Mouse (Mus musculus) CH12.LX (cell line): ENCODE measurements around the gene Vwa5b1. TPM values are rescaled to one million over a fixed set of nuclear protein-coding genes. Genes with fewer than 3 reads are reported as not detected.

Experiments
- DNase-seq: peaks from one replicate; pipeline ENCODE4 v3.0.0-alpha.2; 2013; ENCODE audit errors: extremely low read depth
- H3K27ac ChIP-seq: 2 replicates; pipeline ENCODE4 v1.5.1; 2012; ENCODE audit warnings: low read depth, mild to moderate bottlenecking, control low read depth, moderate library complexity; ENCODE audit not compliant: insufficient read depth
- H3K27me3 ChIP-seq: replicated peaks from 2 replicates; pipeline ENCODE3; 2012; ENCODE audit warnings: inconsistent platforms
- H3K36me3 ChIP-seq, 2 experiments: replicated peaks in 1 of 2; 2 replicates each; pipeline versions ENCODE3 to v1.6.1; 2012; ENCODE audit warnings: inconsistent platforms in 1 of 2, low read length in 1 of 2, mild to moderate bottlenecking in 1 of 2, mixed read lengths in 1 of 2, moderate library complexity in 1 of 2; ENCODE audit not compliant: control insufficient read depth in 1 of 2, insufficient read depth in 1 of 2
- H3K4me1 ChIP-seq, 2 experiments: 2 replicates each; pipeline ENCODE4 v1.6.1; 2012; ENCODE audit warnings: inconsistent platforms in 1 of 2, moderate library complexity in 1 of 2; ENCODE audit not compliant: insufficient read depth in 2 of 2, control insufficient read depth in 1 of 2
- H3K4me2 ChIP-seq: 2 replicates; pipeline ENCODE4 v1.6.1; 2012; ENCODE audit warnings: low read depth, mild to moderate bottlenecking, control low read depth; ENCODE audit not compliant: poor library complexity, insufficient read depth, severe bottlenecking
- H3K4me3 ChIP-seq, 3 experiments: fragments of 150-350 bp in 1 of 3; sonication (generic) in 1 of 3; replicated peaks in 1 of 3; 2 replicates each; pipeline versions ENCODE3 to v1.5.1; 2011 to 2012; ENCODE audit warnings: low read depth in 2 of 3, low read length in 2 of 3, mild to moderate bottlenecking in 2 of 3, moderate library complexity in 2 of 3, control low read depth in 1 of 3, improper control_type of control experiment in 1 of 3, inconsistent platforms in 1 of 3, mixed read lengths in 1 of 3; ENCODE audit not compliant: poor library complexity in 1 of 3
- H3K79me2 ChIP-seq: replicated peaks from 2 replicates; pipeline ENCODE4 v1.6.1; 2012; ENCODE audit warnings: mild to moderate bottlenecking, moderate library complexity; ENCODE audit not compliant: control insufficient read depth, poor library complexity, insufficient read depth, severe bottlenecking; ENCODE audit errors: extremely low read depth
- H3K9ac ChIP-seq: 2 replicates; pipeline ENCODE4 v1.6.1; 2012; ENCODE audit warnings: low read depth, mild to moderate bottlenecking, control low read depth, moderate library complexity; ENCODE audit not compliant: insufficient read depth
- H3K9me3 ChIP-seq: replicated peaks from 2 replicates; pipeline ENCODE3; 2012; ENCODE audit warnings: low read length, inconsistent platforms, mixed read lengths
- BHLHE40 ChIP-seq: IDR thresholded peaks from 2 replicates; pipeline ENCODE4 v1.6.1; 2011; ENCODE audit warnings: mild to moderate bottlenecking, low read depth, low read length, improper control_type of control experiment
- CHD1 ChIP-seq: IDR thresholded peaks from 2 replicates; pipeline ENCODE4 v1.6.1; 2012; ENCODE audit warnings: low read depth, low read length, improper control_type of control experiment, inconsistent platforms
- CHD2 ChIP-seq: IDR thresholded peaks from 2 replicates; pipeline ENCODE4 v1.6.1; 2011; ENCODE audit warnings: low read length, improper control_type of control experiment
- CTCF ChIP-seq, 2 experiments: IDR thresholded peaks in 1 of 2; conservative IDR thresholded peaks in 1 of 2; 2 replicates each; pipeline ENCODE4 v1.5.1; 2011 to 2012; ENCODE audit warnings: low read depth in 2 of 2, low read length in 2 of 2, improper control_type of control experiment in 1 of 2, inconsistent platforms in 1 of 2, mild to moderate bottlenecking in 1 of 2, moderate library complexity in 1 of 2
- E2F4 ChIP-seq: IDR thresholded peaks from 2 replicates; pipeline ENCODE4 v1.6.1; 2011; ENCODE audit warnings: low read depth, low read length, improper control_type of control experiment; ENCODE audit not compliant: insufficient replicate concordance
- ELF1 ChIP-seq: IDR thresholded peaks from 2 replicates; pipeline ENCODE4 v1.6.1; 2014; ENCODE audit warnings: low read depth, mild to moderate bottlenecking, inconsistent platforms, low read length, improper control_type of control experiment
- EP300 ChIP-seq: IDR thresholded peaks from 2 replicates; pipeline ENCODE4 v1.6.1; 2011; ENCODE audit warnings: low read length, improper control_type of control experiment
- ETS1 ChIP-seq: conservative IDR thresholded peaks from 2 replicates; pipeline ENCODE4 v1.6.1; 2012; ENCODE audit warnings: low read depth, mild to moderate bottlenecking, inconsistent platforms, low read length, improper control_type of control experiment, moderate library complexity
- GABPA ChIP-seq: IDR thresholded peaks from 2 replicates; pipeline ENCODE4 v1.6.1; 2012; ENCODE audit warnings: low read depth, low read length, improper control_type of control experiment, inconsistent platforms; ENCODE audit not compliant: insufficient replicate concordance
- HCFC1 ChIP-seq: IDR thresholded peaks from 2 replicates; pipeline ENCODE4 v1.6.1; 2012; ENCODE audit warnings: low read depth, mild to moderate bottlenecking, inconsistent platforms, low read length, improper control_type of control experiment
- IRF4 ChIP-seq: IDR thresholded peaks from 2 replicates; pipeline ENCODE4 v1.6.1; 2014; ENCODE audit warnings: low read depth, mild to moderate bottlenecking, inconsistent platforms, low read length, improper control_type of control experiment
- JUN ChIP-seq: IDR thresholded peaks from 2 replicates; pipeline ENCODE4 v1.6.1; 2011; ENCODE audit warnings: low read depth, mild to moderate bottlenecking, low read length, improper control_type of control experiment, moderate library complexity; ENCODE audit not compliant: insufficient read depth
- KAT2A ChIP-seq: IDR thresholded peaks from 2 replicates; pipeline ENCODE4 v1.6.1; 2012; ENCODE audit warnings: low read length, improper control_type of control experiment, inconsistent platforms; ENCODE audit not compliant: insufficient replicate concordance
- MAFK ChIP-seq: IDR thresholded peaks from 2 replicates; pipeline ENCODE4 v1.6.1; 2011; ENCODE audit warnings: low read length, improper control_type of control experiment; ENCODE audit not compliant: insufficient replicate concordance
- MAZ ChIP-seq: IDR thresholded peaks from 2 replicates; pipeline ENCODE4 v1.6.1; 2012; ENCODE audit warnings: low read depth, mild to moderate bottlenecking, inconsistent platforms, low read length, improper control_type of control experiment, moderate library complexity
- MEF2A ChIP-seq: IDR thresholded peaks from 2 replicates; pipeline ENCODE4 v1.6.1; 2014; ENCODE audit warnings: low read depth, mild to moderate bottlenecking, inconsistent platforms, low read length, improper control_type of control experiment, borderline replicate concordance
- MYC ChIP-seq: IDR thresholded peaks from 2 replicates; pipeline ENCODE4 v1.6.1; 2011; ENCODE audit warnings: low read depth, mild to moderate bottlenecking, improper control_type of control experiment, low read length
- POLR2A ChIP-seq: IDR thresholded peaks from 2 replicates; pipeline ENCODE4 v1.6.1; 2011; ENCODE audit warnings: low read depth, mild to moderate bottlenecking, improper control_type of control experiment, low read length
- POLR2AphosphoS2 ChIP-seq: IDR thresholded peaks from 2 replicates; pipeline ENCODE4 v1.6.1; 2011; ENCODE audit warnings: low read depth, low read length, improper control_type of control experiment
- RAD21 ChIP-seq: IDR thresholded peaks from 2 replicates; pipeline ENCODE4 v1.6.1; 2011; ENCODE audit warnings: low read depth, mild to moderate bottlenecking, low read length, improper control_type of control experiment, moderate library complexity
- RCOR1 ChIP-seq: conservative IDR thresholded peaks from 2 replicates; pipeline ENCODE4 v1.6.1; 2012; ENCODE audit warnings: low read depth, mild to moderate bottlenecking, inconsistent platforms, low read length, improper control_type of control experiment
- SIN3A ChIP-seq: IDR thresholded peaks from 2 replicates; pipeline ENCODE4 v1.6.1; 2012; ENCODE audit warnings: low read length, improper control_type of control experiment, inconsistent platforms
- TBP ChIP-seq: conservative IDR thresholded peaks from 2 replicates; pipeline ENCODE4 v1.6.1; 2011; ENCODE audit warnings: low read depth, low read length, improper control_type of control experiment
- USF2 ChIP-seq: conservative IDR thresholded peaks from 2 replicates; pipeline ENCODE4 v1.6.1; 2011; ENCODE audit warnings: low read depth, low read length, improper control_type of control experiment
- ZMIZ1 ChIP-seq: IDR thresholded peaks from 2 replicates; pipeline ENCODE4 v1.6.1; 2012; ENCODE audit warnings: low read depth, mild to moderate bottlenecking, inconsistent platforms, low read length, improper control_type of control experiment
- ZNF384 ChIP-seq: IDR thresholded peaks from 2 replicates; pipeline ENCODE4 v1.6.1; 2012; ENCODE audit warnings: low read depth, low read length, improper control_type of control experiment, inconsistent platforms
- dilution Hi-C: fragments of 300-500 bp; cut with MboI; formaldehyde crosslinking; loops from 2 replicates; pipeline ENCODE4 v1.14.3; 2020; ENCODE audit warnings: low sequenced_read_pairs; ENCODE audit not compliant: extremely low pct_unique_long_range_greater_than_20kb, extremely low pct_ligation_motif_present
- in situ Hi-C: fragments of 300-500 bp; cut with MboI; formaldehyde crosslinking; loops from 3 replicates; pipeline ENCODE4 v1.14.3; 2019; ENCODE audit warnings: low sequenced_read_pairs, low pct_ligation_motif_present, low pct_unique_long_range_greater_than_20kb, mixed read lengths
- polyA plus RNA-seq: library from polyadenylated mRNA; unstranded; fragments of >175 nt; gene quantifications from 2 replicates; pipeline ENCODE4 v1.2.1, GENCODE M21; 2012; ENCODE audit warnings: low read depth; ENCODE audit not compliant: insufficient read length
- total RNA-seq, 2 experiments: library from RNA; depleted of rRNA; stranded (reverse); fragments of 300-350 nt in 1 of 2; fragments of >200 nt in 1 of 2; gene quantifications; 2 replicates each; pipeline ENCODE4 v1.2.3; 2012 to 2014

Vwa5b1 gene
- total and polyA plus RNA-seq, 3 experiments = not detected

- peaks cover 5% of the 10 kb centered on the region for H3K9me3 ChIP-seq
- no peaks in the 10 kb centered on the region for H3K79me2 ChIP-seq
- peaks cover 65% of the 10 kb centered on the region for H3K27me3 ChIP-seq
- H3K4me3 ChIP-seq = no peak overlapping the region
- H3K9ac ChIP-seq = no peak overlapping the region
- in situ Hi-C loops = no loop called here
- no peak overlapping the region for H3K4me2 ChIP-seq
- H3K27ac ChIP-seq = no peak overlapping the region
- dilution Hi-C loops = no loop called here
- no peaks in the 10 kb centered on the region for H3K36me3 ChIP-seq
- H3K4me1 ChIP-seq = peaks cover 0 to 10% of the 10 kb centered on the region in 2 experiments; a peak in 2 of 4 replicates
- TF ChIP-seq RCOR1 = no peak
- no peak for TF ChIP-seq EP300
- TF ChIP-seq POLR2AphosphoS2 = no peak
- no peak for TF ChIP-seq GABPA
- TF ChIP-seq KAT2A = no peak
- TF ChIP-seq JUN = no peak
- no peak for TF ChIP-seq MAZ
- no peak for TF ChIP-seq TBP
- TF ChIP-seq MYC = no peak
- TF ChIP-seq ZNF384 = no peak
- no peak for TF ChIP-seq CTCF (conservative IDR thresholded peaks at IDR 0.05 in 1 of 2, IDR thresholded peaks at IDR 0.05 in 1 of 2; ENCODE audit: low read depth in 2 of 2, low read length in 2 of 2)
- TF ChIP-seq RAD21 = no peak
- TF ChIP-seq ELF1 = no peak
- no peak for TF ChIP-seq E2F4
- DNase-seq = no peak
These were observed 44.4 kb upstream of the Vwa5b1 start for GRCm38 (mm10) chr4:138680124-138680523.

GRCm38 (mm10) chr4:138677579-138677978 is 41.9 kb upstream of the Vwa5b1 start:
- Histone ChIP-seq H3K4me1 (peaks cover 0 to 2% of the 10 kb centered on the region in 2 experiments; a peak in 2 of 4 replicates), H3K79me2 (no peaks in the 10 kb centered on the region), H3K9ac (no peak overlapping the region), H3K27ac (no peak overlapping the region), H3K9me3 (peaks cover 5% of the 10 kb centered on the region), H3K36me3 (no peaks in the 10 kb centered on the region), H3K4me2 (no peak overlapping the region), H3K4me3 (no peak overlapping the region), H3K27me3 (peaks cover 79% of the 10 kb centered on the region)
- dilution Hi-C loops = no loop called here
- no peak for DNase-seq
- TF ChIP-seq HCFC1 (no peak), CHD1 (no peak), POLR2A (no peak), ETS1 (no peak), BHLHE40 (no peak), MEF2A (no peak), IRF4 (no peak), KAT2A (no peak), SIN3A (no peak), JUN (no peak), USF2 (no peak), CHD2 (no peak), MAFK (no peak), ZMIZ1 (no peak), E2F4 (no peak)
- in situ Hi-C loops = no loop called here
